Mouse (Mus musculus) left cerebral cortex, postnatal 10 days (tissue): ENCODE measurements around the gene 4930469K13Rik. TPM values are rescaled to one million over a fixed set of nuclear protein-coding genes. Genes with fewer than 3 reads are reported as not detected.

Experiments used
- DNase-seq, 2 experiments: peaks; one replicate each; pipeline ENCODE4 v3.0.0; 2021 to 2022; ENCODE audit warnings: low spot score in 2 of 2, mixed read lengths in 1 of 2; ENCODE audit errors: extremely low spot score in 1 of 2
- intact Hi-C: fragments of 180-260 bp; cut with DNase I; formaldehyde crosslinking; loops from one replicate; pipeline ENCODE4 v1.15.1; 2025
- total RNA-seq, 2 experiments: library from RNA; stranded (reverse); gene quantifications; 2 replicates each; pipeline ENCODE4 v1.2.3; 2021

4930469K13Rik gene
- total RNA-seq, 2 experiments from 2014 or later, result not detected

- intact Hi-C loops, result no loop called here
- DNase-seq, result no peak
Measured at GRCm38 (mm10) chr11:34084639-34085038, 13.7 kb downstream of the 4930469K13Rik start.

- intact Hi-C loops, result no loop called here
- no peak for DNase-seq
Measured at GRCm38 (mm10) chr11:34083795-34084194, 14.6 kb downstream of the 4930469K13Rik start.

GRCm38 (mm10) chr11:34079542-34080464, 18.6 kb downstream of the 4930469K13Rik start:
- no peak for DNase-seq
- intact Hi-C loops, result loop anchor here (10.0 kb wide), 1 partner anchor 345 kb away; no protein-coding TSS in a partner anchor

GRCm38 (mm10) chr11:34078581-34078980, 19.8 kb downstream of the 4930469K13Rik start:
- intact Hi-C loops, result loop anchor here (10.0 kb wide), 1 partner anchor 344 kb away; no protein-coding TSS in a partner anchor
- DNase-seq, result no peak

GRCm38 (mm10) chr11:34077870-34078269, 20.5 kb downstream of the 4930469K13Rik start:
- peak in 1 of 2 experiments; percentile 21 for DNase-seq
- intact Hi-C loops, result loop anchor here (10.0 kb wide), 1 partner anchor 343 kb away; no protein-coding TSS in a partner anchor

GRCm38 (mm10) chr11:34073776-34074175, 24.6 kb downstream of the 4930469K13Rik start:
- peak; percentile 38 to 80 for DNase-seq
- intact Hi-C loops, result loop anchor here (5.0 to 10.0 kb wide), 2 partner anchors 71 to 339 kb away; no protein-coding TSS in a partner anchor

GRCm38 (mm10) chr11:34072309-34072708, 26.0 kb downstream of the 4930469K13Rik start:
- intact Hi-C loops, result loop anchor here (5.0 to 10.0 kb wide), 2 partner anchors 70 to 338 kb away; no protein-coding TSS in a partner anchor
- DNase-seq, result no peak

GRCm38 (mm10) chr11:34070596-34070995, 27.8 kb downstream of the 4930469K13Rik start:
- peak in 1 of 2 experiments; percentile 48 for DNase-seq
- intact Hi-C loops, result loop anchor here (5.0 to 10.0 kb wide), 2 partner anchors 68 to 336 kb away; no protein-coding TSS in a partner anchor

- DNase-seq, result peak in 1 of 2 experiments; percentile 38
- intact Hi-C loops, result no loop called here
Measured at GRCm38 (mm10) chr11:34063702-34064485, 34.5 kb downstream of the 4930469K13Rik start.

GRCm38 (mm10) chr11:34063257-34063656, 35.1 kb downstream of the 4930469K13Rik start:
- no peak for DNase-seq
- intact Hi-C loops, result no loop called here

GRCm38 (mm10) chr11:34061740-34062139, 36.6 kb downstream of the 4930469K13Rik start:
- no peak for DNase-seq
- intact Hi-C loops, result no loop called here

GRCm38 (mm10) chr11:34058960-34059359, 39.4 kb downstream of the 4930469K13Rik start:
- intact Hi-C loops, result no loop called here
- no peak for DNase-seq

- DNase-seq, result no peak
- intact Hi-C loops, result no loop called here
Measured at GRCm38 (mm10) chr11:34058332-34058731, 40.0 kb downstream of the 4930469K13Rik start.

- no peak for DNase-seq
- intact Hi-C loops, result no loop called here
Measured at GRCm38 (mm10) chr11:34056715-34057114, 41.6 kb downstream of the 4930469K13Rik start.

- peak in 1 of 2 experiments; percentile 35 for DNase-seq
- intact Hi-C loops, result no loop called here
Measured at GRCm38 (mm10) chr11:34054031-34054727, 44.2 kb downstream of the 4930469K13Rik start.

GRCm38 (mm10) chr11:34053031-34053818, 45.1 kb downstream of the 4930469K13Rik start:
- intact Hi-C loops, result no loop called here
- DNase-seq, result no peak

- intact Hi-C loops, result no loop called here
- DNase-seq, result no peak
Measured at GRCm38 (mm10) chr11:34050643-34051042, 47.7 kb downstream of the 4930469K13Rik start.

- DNase-seq, result no peak
- intact Hi-C loops, result no loop called here
Measured at GRCm38 (mm10) chr11:34050063-34050462, 48.3 kb downstream of the 4930469K13Rik start.
